Mouse (Mus musculus): Measurements from ENCODE around the gene Cep295nl. TPM values are rescaled to one million over a fixed set of nuclear protein-coding genes. Genes with fewer than 3 reads are reported as not detected.
"Not testable (repeated sequence)": the region's sequence is repeated elsewhere in the genome, so short reads cannot be mapped to it uniquely, and the experiment has no call there.

Cep295nl gene
- polyA plus RNA-seq (2015; fragmentation: Nextera tagmentation; extraction: Ambion mirVana): 0.20 and 0.24 TPM in 2 replicates

- no peak within 1 kb of the TSS for H3K27ac ChIP-seq (ENCODE audit: low read length)
- H3K4me3 ChIP-seq (ENCODE audit: low read length): no peak within 1 kb of the TSS
- no peaks in the 10 kb centered on the region for H3K27me3 ChIP-seq (replicated peaks; ENCODE audit: control insufficient read depth, insufficient read depth, low read length)
- 33% methylated on average over 7 of the region's 7 CpGs for WGBS
- H3K36me3 ChIP-seq (ENCODE audit: control insufficient read depth, insufficient read depth, low read length): no peaks in the 10 kb centered on the region
- H3K9me3 ChIP-seq (ENCODE audit: control insufficient read depth, low read length): no peaks in the 10 kb centered on the region
- ATAC-seq: no peak
- 0 out of 2 replicates have a peak within 1 kb of the TSS, but pooled peaks have one; percentile 2 for H3K9ac ChIP-seq (ENCODE audit: low read depth, low read length)
- H3K4me1 ChIP-seq (ENCODE audit: control insufficient read depth, insufficient read depth, low read length): peaks cover 19% of the 10 kb centered on the region
- H3K4me2 ChIP-seq (ENCODE audit: low read depth, low read length): no peak within 1 kb of the TSS
Observed at GRCm38 (mm10) chr11:118342400-118342981, at the start of gene Cep295nl. Gene Cep295nl, minus strand, starts transcription at chr11:118342500.

- not testable (repeated sequence) for H3K9ac ChIP-seq (ENCODE audit: low read depth, low read length)
Observed at GRCm38 (mm10) chr11:118387816-118388215, 45.5 kb upstream of the Cep295nl start.

GRCm38 (mm10) chr11:118379251-118380009 lies 37.1 kb upstream of the Cep295nl start:
- no peaks in the 10 kb centered on the region for H3K9me3 ChIP-seq (ENCODE audit: control insufficient read depth, low read length)
- H3K27me3 ChIP-seq (replicated peaks; ENCODE audit: control insufficient read depth, insufficient read depth, low read length): no peaks in the 10 kb centered on the region
- H3K27ac ChIP-seq (ENCODE audit: low read length): no peak overlapping the region
- no peak overlapping the region for H3K9ac ChIP-seq (ENCODE audit: low read depth, low read length)
- H3K4me2 ChIP-seq (ENCODE audit: low read depth, low read length): no peak overlapping the region
- ATAC-seq: peak; percentile 63
- no peak overlapping the region for H3K4me3 ChIP-seq (ENCODE audit: low read length)
- 42% methylated on average over 11 of the region's 11 CpGs for WGBS
- H3K4me1 ChIP-seq (ENCODE audit: control insufficient read depth, insufficient read depth, low read length): no peaks in the 10 kb centered on the region
- no peaks in the 10 kb centered on the region for H3K36me3 ChIP-seq (ENCODE audit: control insufficient read depth, insufficient read depth, low read length)

More at GRCm38 (mm10) chr11:118387816-118388215, 45.5 kb upstream of the Cep295nl start:
- not testable (repeated sequence) for H3K4me3 ChIP-seq (ENCODE audit: low read length); H3K9me3 ChIP-seq (ENCODE audit: control insufficient read depth, low read length); ATAC-seq; H3K4me2 ChIP-seq (ENCODE audit: low read depth, low read length); H3K27me3 ChIP-seq (replicated peaks; ENCODE audit: control insufficient read depth, insufficient read depth, low read length); H3K4me1 ChIP-seq (ENCODE audit: control insufficient read depth, insufficient read depth, low read length); H3K27ac ChIP-seq (ENCODE audit: low read length); H3K36me3 ChIP-seq (ENCODE audit: control insufficient read depth, insufficient read depth, low read length)
- 93% methylated on average over 13 of the region's 13 CpGs for WGBS

DNA sequence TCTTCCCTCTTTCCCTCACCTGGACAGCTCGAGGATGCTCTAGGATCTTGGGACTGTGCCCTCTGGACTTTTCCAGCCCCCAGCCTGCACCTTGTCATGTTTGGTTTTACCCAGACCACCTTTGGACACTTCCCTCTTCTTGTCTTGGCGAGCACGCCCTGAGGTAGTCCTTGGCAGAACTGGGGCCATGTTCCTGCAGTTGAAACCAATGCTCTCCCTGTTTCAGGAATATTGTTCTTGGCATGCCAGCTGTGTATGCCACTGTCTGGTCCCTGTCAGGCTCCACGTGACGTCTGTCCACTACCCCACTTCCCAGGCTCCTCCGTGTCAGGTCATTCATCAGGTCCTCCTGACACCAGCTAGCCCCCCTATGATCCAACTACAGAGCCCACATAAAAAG lies 36.4 kb upstream of the Cep295nl start:
- 86% methylated on average over 6 of the region's 6 CpGs for WGBS
- ATAC-seq: no peak

GRCm38 (mm10) chr11:118376323-118376722 lies 34.0 kb upstream of the Cep295nl start:
- H3K4me3 ChIP-seq (ENCODE audit: low read length); H3K9ac ChIP-seq (ENCODE audit: low read depth, low read length); H3K27ac ChIP-seq (ENCODE audit: low read length); ATAC-seq; H3K27me3 ChIP-seq (replicated peaks; ENCODE audit: control insufficient read depth, insufficient read depth, low read length); H3K36me3 ChIP-seq (ENCODE audit: control insufficient read depth, insufficient read depth, low read length); H3K4me1 ChIP-seq (ENCODE audit: control insufficient read depth, insufficient read depth, low read length); H3K9me3 ChIP-seq (ENCODE audit: control insufficient read depth, low read length); H3K4me2 ChIP-seq (ENCODE audit: low read depth, low read length): not testable (repeated sequence)

More for the DNA sequence above, 36.4 kb upstream of the Cep295nl start:
- H3K36me3 ChIP-seq (ENCODE audit: control insufficient read depth, insufficient read depth, low read length): no peaks in the 10 kb centered on the region
- H3K27ac ChIP-seq (ENCODE audit: low read length): no peak overlapping the region
- no peak overlapping the region for H3K4me2 ChIP-seq (ENCODE audit: low read depth, low read length)
- H3K27me3 ChIP-seq (replicated peaks; ENCODE audit: control insufficient read depth, insufficient read depth, low read length): no peaks in the 10 kb centered on the region
- no peaks in the 10 kb centered on the region for H3K9me3 ChIP-seq (ENCODE audit: control insufficient read depth, low read length)
- H3K9ac ChIP-seq (ENCODE audit: low read depth, low read length): no peak overlapping the region
- H3K4me3 ChIP-seq (ENCODE audit: low read length): no peak overlapping the region
- H3K4me1 ChIP-seq (ENCODE audit: control insufficient read depth, insufficient read depth, low read length): no peaks in the 10 kb centered on the region

- Histone ChIP-seq H3K4me2 (ENCODE audit: low read depth, low read length) (no peak overlapping the region), H3K27me3 (replicated peaks; ENCODE audit: control insufficient read depth, insufficient read depth, low read length) (no peaks in the 10 kb centered on the region), H3K9me3 (ENCODE audit: control insufficient read depth, low read length) (no peaks in the 10 kb centered on the region), H3K27ac (ENCODE audit: low read length) (no peak overlapping the region), H3K36me3 (ENCODE audit: control insufficient read depth, insufficient read depth, low read length) (no peaks in the 10 kb centered on the region), H3K9ac (ENCODE audit: low read depth, low read length) (no peak overlapping the region), H3K4me1 (ENCODE audit: control insufficient read depth, insufficient read depth, low read length) (no peaks in the 10 kb centered on the region), H3K4me3 (ENCODE audit: low read length) (no peak overlapping the region)
- 53% methylated on average over 5 of the region's 5 CpGs for WGBS
- ATAC-seq: no peak
Observed at GRCm38 (mm10) chr11:118375881-118376280, 33.6 kb upstream of the Cep295nl start.

GRCm38 (mm10) chr11:118375461-118375860 lies 33.2 kb upstream of the Cep295nl start:
- ATAC-seq: no peak

DNA sequence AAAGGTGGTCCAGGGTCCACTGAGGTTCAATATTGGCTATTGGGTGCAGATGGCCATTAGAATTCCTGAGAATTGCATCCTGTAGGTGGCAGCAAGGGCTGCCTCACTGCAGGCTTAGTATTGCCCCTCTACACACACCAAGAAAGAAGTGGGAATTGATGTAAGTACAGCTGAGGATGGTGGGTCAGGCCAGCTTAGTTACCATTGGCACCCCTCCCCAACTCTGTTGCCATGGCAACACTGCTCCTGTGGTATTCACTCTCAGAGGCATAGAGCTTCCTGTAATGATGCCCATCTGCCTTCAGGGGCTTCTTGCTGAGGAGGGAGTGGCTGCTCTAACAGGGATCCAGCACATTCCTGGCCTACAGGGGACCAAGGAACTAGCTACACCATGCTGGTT lies 32.7 kb upstream of the Cep295nl start:
- no peak for ATAC-seq

More at GRCm38 (mm10) chr11:118375461-118375860, 33.2 kb upstream of the Cep295nl start:
- Histone ChIP-seq H3K4me2 (ENCODE audit: low read depth, low read length) (no peak overlapping the region), H3K27me3 (replicated peaks; ENCODE audit: control insufficient read depth, insufficient read depth, low read length) (no peaks in the 10 kb centered on the region), H3K4me1 (ENCODE audit: control insufficient read depth, insufficient read depth, low read length) (no peaks in the 10 kb centered on the region), H3K9me3 (ENCODE audit: control insufficient read depth, low read length) (no peaks in the 10 kb centered on the region), H3K9ac (ENCODE audit: low read depth, low read length) (no peak overlapping the region), H3K4me3 (ENCODE audit: low read length) (no peak overlapping the region), H3K27ac (ENCODE audit: low read length) (no peak overlapping the region), H3K36me3 (ENCODE audit: control insufficient read depth, insufficient read depth, low read length) (no peaks in the 10 kb centered on the region)
- 77% methylated on average over 8 of the region's 8 CpGs for WGBS

DNA sequence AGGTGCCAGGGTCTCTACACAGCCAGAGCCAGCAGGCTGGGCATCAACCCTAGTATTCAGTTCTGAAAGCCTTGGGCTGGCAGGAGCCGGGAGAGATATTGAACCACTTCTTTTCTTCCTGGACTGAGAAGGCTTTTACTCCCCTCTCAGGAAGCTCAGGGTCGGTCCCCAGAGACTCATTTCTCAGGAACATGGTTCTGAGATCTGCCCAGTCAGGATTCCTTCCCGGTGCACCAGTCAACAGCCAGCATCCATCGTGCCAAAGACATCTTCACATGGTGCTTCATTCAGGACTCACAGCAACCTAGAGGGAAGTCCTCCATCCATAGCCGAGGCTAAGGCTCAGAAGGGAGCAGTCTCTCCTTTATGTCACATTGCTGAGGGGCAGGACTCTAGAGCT lies 32.2 kb upstream of the Cep295nl start:
- no peak overlapping the region for H3K27ac ChIP-seq (ENCODE audit: low read length)
- H3K4me3 ChIP-seq (ENCODE audit: low read length): no peak overlapping the region
- H3K36me3 ChIP-seq (ENCODE audit: control insufficient read depth, insufficient read depth, low read length): no peaks in the 10 kb centered on the region
- 65% methylated on average over 5 of the region's 5 CpGs for WGBS
- no peaks in the 10 kb centered on the region for H3K9me3 ChIP-seq (ENCODE audit: control insufficient read depth, low read length)
- no peaks in the 10 kb centered on the region for H3K27me3 ChIP-seq (replicated peaks; ENCODE audit: control insufficient read depth, insufficient read depth, low read length)
- H3K4me2 ChIP-seq (ENCODE audit: low read depth, low read length): no peak overlapping the region
- H3K9ac ChIP-seq (ENCODE audit: low read depth, low read length): no peak overlapping the region
- ATAC-seq: no peak
- no peaks in the 10 kb centered on the region for H3K4me1 ChIP-seq (ENCODE audit: control insufficient read depth, insufficient read depth, low read length)

More for the DNA sequence above, 32.7 kb upstream of the Cep295nl start:
- H3K27ac ChIP-seq (ENCODE audit: low read length): no peak overlapping the region
- no peaks in the 10 kb centered on the region for H3K36me3 ChIP-seq (ENCODE audit: control insufficient read depth, insufficient read depth, low read length)
- no peak overlapping the region for H3K9ac ChIP-seq (ENCODE audit: low read depth, low read length)
- no peaks in the 10 kb centered on the region for H3K4me1 ChIP-seq (ENCODE audit: control insufficient read depth, insufficient read depth, low read length)
- no peak overlapping the region for H3K4me2 ChIP-seq (ENCODE audit: low read depth, low read length)
- H3K27me3 ChIP-seq (replicated peaks; ENCODE audit: control insufficient read depth, insufficient read depth, low read length): no peaks in the 10 kb centered on the region
- H3K9me3 ChIP-seq (ENCODE audit: control insufficient read depth, low read length): no peaks in the 10 kb centered on the region
- no peak overlapping the region for H3K4me3 ChIP-seq (ENCODE audit: low read length)
